Mouse (Mus musculus): ENCODE results near the gene R3hcc1l. TPM values are rescaled to one million over a fixed set of nuclear protein-coding genes. Genes with fewer than 3 reads are reported as not detected.

The R3hcc1l gene
- polyA plus RNA-seq, 2 experiments, result 7.8 to 12.2 TPM

GRCm38 (mm10) chr19:42609716-42610115 is 91.2 kb downstream of the R3hcc1l start:
- H3K9ac ChIP-seq (replicated peaks), result no peak overlapping the region
- WGBS (ENCODE audit: insufficient replicate concordance), result 81% methylated on average over 3 of the region's 3 CpGs
- H3K27me3 ChIP-seq (ENCODE audit: control insufficient read depth, insufficient read depth, low read length), result peaks cover 22% of the 10 kb centered on the region
- H3K9me3 ChIP-seq (ENCODE audit: control insufficient read depth, low read length), result no peaks in the 10 kb centered on the region
- no peaks in the 10 kb centered on the region for H3K36me3 ChIP-seq (replicated peaks; ENCODE audit: control insufficient read depth, insufficient read depth, low read depth)
- no peak overlapping the region for H3K27ac ChIP-seq
- H3K4me3 ChIP-seq (ENCODE audit: insufficient read depth in 1 of 2, low read depth in 2 of 2, low read length in 2 of 2), result no peak overlapping the region
- ATAC-seq (ENCODE audit: insufficient read depth) (no peak), DNase-seq (ENCODE audit: low read depth in 3 of 3, low spot score in 3 of 3) (no peak)
- H3K4me1 ChIP-seq (replicated peaks; ENCODE audit: control insufficient read depth in 2 of 2, insufficient read depth in 2 of 2, low read length in 1 of 2), result no peaks in the 10 kb centered on the region; a peak in 1 of 4 replicates
- TF ChIP-seq EP300 (IDR thresholded peaks at IDR 0.05; ENCODE audit: low read depth), result no peak
- TF ChIP-seq CTCF (IDR thresholded peaks at IDR 0.05; ENCODE audit: low read depth), result no peak
- H3K4me2 ChIP-seq (ENCODE audit: low read depth), result no peak overlapping the region

GRCm38 (mm10) chr19:42611746-42612145 is 93.2 kb downstream of the R3hcc1l start:
- Histone ChIP-seq H3K9ac (replicated peaks) (no peak overlapping the region), H3K27ac (no peak overlapping the region), H3K4me2 (ENCODE audit: low read depth) (no peak overlapping the region), H3K4me3 (ENCODE audit: insufficient read depth in 1 of 2, low read depth in 2 of 2, low read length in 2 of 2) (no peak overlapping the region), H3K4me1 (replicated peaks; ENCODE audit: control insufficient read depth in 2 of 2, insufficient read depth in 2 of 2, low read length in 1 of 2) (no peaks in the 10 kb centered on the region; a peak in 1 of 4 replicates), H3K9me3 (ENCODE audit: control insufficient read depth, low read length) (no peaks in the 10 kb centered on the region), H3K27me3 (ENCODE audit: control insufficient read depth, insufficient read depth, low read length) (peaks cover 22% of the 10 kb centered on the region), H3K36me3 (replicated peaks; ENCODE audit: control insufficient read depth, insufficient read depth, low read depth) (no peaks in the 10 kb centered on the region)
- TF ChIP-seq EP300 (IDR thresholded peaks at IDR 0.05; ENCODE audit: low read depth) (no peak), CTCF (IDR thresholded peaks at IDR 0.05; ENCODE audit: low read depth) (no peak)
- ATAC-seq (ENCODE audit: insufficient read depth) (no peak), DNase-seq (ENCODE audit: low read depth in 3 of 3, low spot score in 3 of 3) (no peak)
- 45% methylated on average over 4 of the region's 4 CpGs for WGBS (ENCODE audit: insufficient replicate concordance)

DNA sequence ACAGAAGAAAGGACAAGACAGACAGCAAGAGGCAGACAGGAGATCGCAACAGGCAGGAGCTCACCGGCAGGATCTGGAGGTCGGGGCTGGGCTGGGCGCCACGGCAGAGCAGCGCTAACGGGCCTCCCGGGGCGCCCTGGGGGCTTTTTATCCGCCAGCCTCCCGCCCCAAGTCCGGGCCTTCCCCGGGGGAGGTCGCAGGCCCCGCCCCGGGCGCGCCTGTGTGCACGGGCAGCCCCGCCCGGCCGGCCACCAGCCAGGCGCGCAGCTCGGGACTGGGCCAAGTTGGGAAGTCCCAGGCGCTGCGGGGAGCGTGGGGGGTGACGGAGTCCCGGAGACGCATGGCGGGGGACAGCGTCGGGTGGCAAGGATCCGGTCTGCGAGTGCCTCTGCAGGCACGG is 94.1 kb downstream of the R3hcc1l start, which contains the start of gene Loxl4:
Gene Loxl4 (minus strand): TSS at position 160 of the 400 bp plus-strand sequence.
- under 1% methylated on average over 34 of the region's 37 CpGs for WGBS (ENCODE audit: insufficient replicate concordance)
- Histone ChIP-seq H3K4me1 (replicated peaks; ENCODE audit: control insufficient read depth in 2 of 2, insufficient read depth in 2 of 2, low read length in 1 of 2) (no peaks in the 10 kb centered on the region; a peak in 1 of 4 replicates), H3K4me2 (ENCODE audit: low read depth) (peak within 1 kb of the TSS; percentile 44), H3K27me3 (ENCODE audit: control insufficient read depth, insufficient read depth, low read length) (peaks cover 22% of the 10 kb centered on the region), H3K27ac (no peak within 1 kb of the TSS), H3K36me3 (replicated peaks; ENCODE audit: control insufficient read depth, insufficient read depth, low read depth) (no peaks in the 10 kb centered on the region), H3K9ac (replicated peaks) (no peak within 1 kb of the TSS), H3K9me3 (ENCODE audit: control insufficient read depth, low read length) (no peaks in the 10 kb centered on the region), H3K4me3 (ENCODE audit: insufficient read depth in 1 of 2, low read depth in 2 of 2, low read length in 2 of 2) (peak within 1 kb of the TSS; percentile 29 to 31; a peak in 2 of 4 replicates)
- no peak for ATAC-seq (ENCODE audit: insufficient read depth)
- no peak for DNase-seq (ENCODE audit: low read depth in 3 of 3, low spot score in 3 of 3)
- TF ChIP-seq CTCF (IDR thresholded peaks at IDR 0.05; ENCODE audit: low read depth) (no peak), EP300 (IDR thresholded peaks at IDR 0.05; ENCODE audit: low read depth) (no peak)

GRCm38 (mm10) chr19:42613116-42613515 is 94.6 kb downstream of the R3hcc1l start:
- peaks cover 22% of the 10 kb centered on the region for H3K27me3 ChIP-seq (ENCODE audit: control insufficient read depth, insufficient read depth, low read length)

GRCm38 (mm10) chr19:42613647-42614225 is 95.2 kb downstream of the R3hcc1l start:
- no peak for ATAC-seq (ENCODE audit: insufficient read depth)
- whole genome bisulfite sequencing (ENCODE audit: insufficient replicate concordance), result 50% methylated on average over 7 of the region's 7 CpGs
- H3K4me1 ChIP-seq (replicated peaks; ENCODE audit: control insufficient read depth in 2 of 2, insufficient read depth in 2 of 2, low read length in 1 of 2), result no peaks in the 10 kb centered on the region; a peak in 1 of 4 replicates
- no peak overlapping the region for H3K27ac ChIP-seq
- TF ChIP-seq EP300 (IDR thresholded peaks at IDR 0.05; ENCODE audit: low read depth), result no peak
- no peak for TF ChIP-seq CTCF (IDR thresholded peaks at IDR 0.05; ENCODE audit: low read depth)
- no peak overlapping the region for H3K4me2 ChIP-seq (ENCODE audit: low read depth)
- no peak overlapping the region for H3K4me3 ChIP-seq (ENCODE audit: insufficient read depth in 1 of 2, low read depth in 2 of 2, low read length in 2 of 2)
- no peak overlapping the region for H3K9ac ChIP-seq (replicated peaks)
- H3K9me3 ChIP-seq (ENCODE audit: control insufficient read depth, low read length), result no peaks in the 10 kb centered on the region
- no peaks in the 10 kb centered on the region for H3K36me3 ChIP-seq (replicated peaks; ENCODE audit: control insufficient read depth, insufficient read depth, low read depth)
- DNase-seq (ENCODE audit: low read depth in 3 of 3, low spot score in 3 of 3), result no peak
- peaks cover 22% of the 10 kb centered on the region for H3K27me3 ChIP-seq (ENCODE audit: control insufficient read depth, insufficient read depth, low read length)

More at GRCm38 (mm10) chr19:42613116-42613515, 94.6 kb downstream of the R3hcc1l start:
- ATAC-seq (ENCODE audit: insufficient read depth), result no peak
- no peak overlapping the region for H3K9ac ChIP-seq (replicated peaks)
- no peaks in the 10 kb centered on the region; a peak in 1 of 4 replicates for H3K4me1 ChIP-seq (replicated peaks; ENCODE audit: control insufficient read depth in 2 of 2, insufficient read depth in 2 of 2, low read length in 1 of 2)
- H3K27ac ChIP-seq, result no peak overlapping the region
- H3K4me3 ChIP-seq (ENCODE audit: insufficient read depth in 1 of 2, low read depth in 2 of 2, low read length in 2 of 2), result peak overlapping the region; percentile 29 to 31; a peak in 2 of 4 replicates
- no peaks in the 10 kb centered on the region for H3K9me3 ChIP-seq (ENCODE audit: control insufficient read depth, low read length)
- DNase-seq (ENCODE audit: low read depth in 3 of 3, low spot score in 3 of 3), result no peak
- H3K36me3 ChIP-seq (replicated peaks; ENCODE audit: control insufficient read depth, insufficient read depth, low read depth), result no peaks in the 10 kb centered on the region
- TF ChIP-seq EP300 (IDR thresholded peaks at IDR 0.05; ENCODE audit: low read depth) (no peak), CTCF (IDR thresholded peaks at IDR 0.05; ENCODE audit: low read depth) (no peak)
- H3K4me2 ChIP-seq (ENCODE audit: low read depth), result peak overlapping the region; percentile 44
- 15% methylated on average over 7 of the region's 7 CpGs for WGBS (ENCODE audit: insufficient replicate concordance)

All from liver, embryonic 14.5 days (tissue).